In the genomic region with DNA sequence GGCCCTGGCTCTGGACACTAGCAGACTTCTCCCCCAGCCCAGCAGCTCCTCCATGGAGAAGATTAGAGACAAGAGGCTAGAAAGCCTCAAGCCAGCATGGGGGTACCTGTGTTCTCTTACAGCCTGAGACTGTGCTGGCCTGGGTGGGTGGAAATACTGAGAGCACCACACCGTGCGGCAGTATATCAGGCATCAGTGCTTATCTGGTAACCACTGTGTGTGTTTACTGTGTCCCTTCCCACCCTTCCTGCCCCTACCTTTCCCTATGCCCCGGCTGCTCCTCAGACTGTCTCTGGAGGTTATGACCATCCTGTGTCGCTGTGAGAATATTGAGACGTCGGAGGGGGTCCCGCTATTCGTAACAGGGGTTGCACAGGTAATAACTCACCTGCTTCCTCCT, we compare ENCODE assay signal across 17 mouse cellular contexts.
"Had no signal": no experiment of that assay in that cellular context is flagged by ENCODE, and none has a peak within 500 bp of the region (broad histone marks: within the 10 kb centered on the region; RNA-seq: fewer than 3 reads in every experiment).

No protein-coding gene starts in this region.

- H3K4me1 ChIP-seq: limb, embryonic 13.5 days; midbrain, embryonic 15.5 days; neural tube, embryonic 12.5 days had no signal

- H3K4me2 ChIP-seq: limb, embryonic 13.5 days; midbrain, embryonic 11.5 days; midbrain, embryonic 15.5 days; neural tube, embryonic 12.5 days had no signal

- ATAC-seq: midbrain, embryonic 15.5 days had no signal

- H3K4me3 ChIP-seq: layer of hippocampus, adult 2 months; limb, embryonic 13.5 days; midbrain, embryonic 15.5 days; neural tube, embryonic 12.5 days had no signal

- H3K9ac ChIP-seq: limb, embryonic 13.5 days; midbrain, embryonic 15.5 days; neural tube, embryonic 12.5 days had no signal

- H3K27ac ChIP-seq: layer of hippocampus, adult 2 months; limb, embryonic 13.5 days; midbrain, embryonic 15.5 days; neural tube, embryonic 12.5 days had no signal

- H3K27me3 ChIP-seq: limb, embryonic 13.5 days; midbrain, embryonic 15.5 days; neural tube, embryonic 12.5 days had no signal

- DNase-seq: kidney, adult 11 months; kidney, adult 9 months; kidney, postnatal 10 days; kidney, postnatal 4 days; left cerebral cortex, postnatal 4 days; lung, adult 18-20 months; lung, postnatal 36 days; retina, postnatal 1 day; right cerebral cortex, postnatal 4 days; spleen, adult 18-20 months; thymus, adult 18-20 months; thymus, postnatal 14 days had no signal

- H3K9me3 ChIP-seq: limb, embryonic 13.5 days; midbrain, embryonic 15.5 days; neural tube, embryonic 12.5 days had no signal
